Mouse (Mus musculus) small intestine, adult 2 months (tissue): Measurements from ENCODE around the gene Pard3b. TPM values are rescaled to one million over a fixed set of nuclear protein-coding genes. Genes with fewer than 3 reads are reported as not detected.

Source experiments
- H3K27ac ChIP-seq: fragments of 200-500 bp; 2 replicates; pipeline ENCODE4 v1.5.1; 2012; ENCODE audit warnings: low read depth, low read length, control low read depth, inconsistent platforms; ENCODE audit not compliant: insufficient read depth
- H3K27me3 ChIP-seq: fragments of 200-500 bp; 2 replicates; pipeline ENCODE4 v1.6.1; 2012; ENCODE audit warnings: mild to moderate bottlenecking, moderate library complexity, low read length, inconsistent platforms; ENCODE audit not compliant: control insufficient read depth, insufficient read depth
- H3K36me3 ChIP-seq: fragments of 200-500 bp; 2 replicates; pipeline ENCODE4 v1.6.1; 2012; ENCODE audit warnings: mild to moderate bottlenecking, low read length, control low read depth, inconsistent platforms; ENCODE audit not compliant: control insufficient read depth, insufficient read depth
- H3K4me1 ChIP-seq: fragments of 200-500 bp; 2 replicates; pipeline ENCODE4 v1.6.1; 2012; ENCODE audit warnings: low read length, inconsistent platforms, mixed read lengths; ENCODE audit not compliant: control insufficient read depth, insufficient read depth, insufficient read length
- H3K4me3 ChIP-seq: fragments of 200-500 bp; 2 replicates; pipeline ENCODE4 v1.5.1; 2012; ENCODE audit warnings: low read depth, mild to moderate bottlenecking, control low read depth, inconsistent platforms, low read length, moderate library complexity
- CTCF ChIP-seq: fragments of 200-500 bp; IDR thresholded peaks from 2 replicates; pipeline ENCODE4 v1.5.1; 2012; ENCODE audit warnings: low read depth, mild to moderate bottlenecking, control low read depth, inconsistent platforms, low read length, moderate library complexity, mixed read lengths; ENCODE audit not compliant: insufficient replicate concordance, insufficient read length; ENCODE audit errors: extremely low read depth
- POLR2A ChIP-seq: fragments of 200-500 bp; IDR thresholded peaks from 2 replicates; pipeline ENCODE4 v1.6.1; 2012; ENCODE audit warnings: low read depth, mild to moderate bottlenecking, control low read depth, inconsistent platforms, low read length, moderate library complexity
- WGBS: fragments of 180-500 bp; shearing (Covaris S2); methylation state at CpG from one replicate; pipeline ENCODE4 v1.1.7; 2018; 5-methylcytosine and 5-hydroxymethylcytosine counted together
- polyA plus RNA-seq: library from polyadenylated mRNA; depleted of rRNA; stranded (reverse); fragments of >200 nt; gene quantifications from 2 replicates; pipeline ENCODE4 v1.2.3, GENCODE M21; 2012

Pard3b gene
- polyA plus RNA-seq, 1 experiment, result 7.2 TPM

- no peaks in the 10 kb centered on the region for H3K36me3 ChIP-seq
- H3K4me1 ChIP-seq, result peaks cover 4% of the 10 kb centered on the region; the same call in 1 of the 2 replicates
- no peaks in the 10 kb centered on the region for H3K27me3 ChIP-seq
- H3K4me3 ChIP-seq, result no peak overlapping the region
- 57% methylated on average over 3 of the region's 3 CpGs for WGBS
- TF ChIP-seq POLR2A (no peak), CTCF (no peak)
- H3K27ac ChIP-seq, result no peak overlapping the region
Observed at GRCm38 (mm10) chr1:61645062-61645461, 6.4 kb downstream of the Pard3b start.

GRCm38 (mm10) chr1:61649964-61650363 lies 11.3 kb downstream of the Pard3b start:
- Histone ChIP-seq H3K4me1 (peaks cover 13% of the 10 kb centered on the region), H3K27me3 (no peaks in the 10 kb centered on the region), H3K27ac (no peak overlapping the region), H3K4me3 (no peak overlapping the region), H3K36me3 (no peaks in the 10 kb centered on the region)
- no peak for TF ChIP-seq CTCF
- no peak for TF ChIP-seq POLR2A

GRCm38 (mm10) chr1:61651454-61652271 lies 13.0 kb downstream of the Pard3b start:
- TF ChIP-seq POLR2A, result no peak
- no peak for TF ChIP-seq CTCF
- H3K4me3 ChIP-seq, result no peak overlapping the region
- peaks cover 9% of the 10 kb centered on the region for H3K4me1 ChIP-seq
- H3K27me3 ChIP-seq, result no peaks in the 10 kb centered on the region
- H3K27ac ChIP-seq, result peak overlapping the region; percentile 63
- 14% methylated on average over 1 of the region's 1 CpGs for WGBS
- H3K36me3 ChIP-seq, result no peaks in the 10 kb centered on the region

GRCm38 (mm10) chr1:61657760-61658159 lies 19.1 kb downstream of the Pard3b start:
- H3K4me1 ChIP-seq, result peaks cover 10% of the 10 kb centered on the region; the same call in 1 of the 2 replicates
- no peaks in the 10 kb centered on the region for H3K36me3 ChIP-seq
- no peak overlapping the region for H3K27ac ChIP-seq
- 36% methylated on average over 3 of the region's 3 CpGs for WGBS
- no peak overlapping the region for H3K4me3 ChIP-seq
- TF ChIP-seq POLR2A (no peak), CTCF (no peak)
- H3K27me3 ChIP-seq, result no peaks in the 10 kb centered on the region

- no peak overlapping the region for H3K4me3 ChIP-seq
- H3K36me3 ChIP-seq, result no peaks in the 10 kb centered on the region
- WGBS, result 95% methylated on average over 3 of the region's 3 CpGs
- no peaks in the 10 kb centered on the region for H3K27me3 ChIP-seq
- no peak overlapping the region for H3K27ac ChIP-seq
- TF ChIP-seq CTCF (no peak), POLR2A (no peak)
- peaks cover 10% of the 10 kb centered on the region; the same call in 1 of the 2 replicates for H3K4me1 ChIP-seq
Observed at GRCm38 (mm10) chr1:61659931-61660330, 21.3 kb downstream of the Pard3b start.

- TF ChIP-seq CTCF (no peak), POLR2A (no peak)
- H3K4me3 ChIP-seq, result no peak overlapping the region
- WGBS, result 75% methylated on average over 8 of the region's 8 CpGs
Observed at GRCm38 (mm10) chr1:61685221-61685814, 46.7 kb downstream of the Pard3b start.

GRCm38 (mm10) chr1:61685921-61686320 lies 47.3 kb downstream of the Pard3b start:
- no peak for TF ChIP-seq POLR2A
- no peak for TF ChIP-seq CTCF
- no peak overlapping the region for H3K27ac ChIP-seq
- H3K27me3 ChIP-seq, result no peaks in the 10 kb centered on the region
- no peaks in the 10 kb centered on the region for H3K36me3 ChIP-seq
- no peak overlapping the region for H3K4me3 ChIP-seq
- WGBS, result 95% methylated on average over 1 of the region's 1 CpGs
- H3K4me1 ChIP-seq, result peaks cover 12% of the 10 kb centered on the region; the same call in 1 of the 2 replicates

More at GRCm38 (mm10) chr1:61685221-61685814, 46.7 kb downstream of the Pard3b start:
- Histone ChIP-seq H3K4me1 (peaks cover 12% of the 10 kb centered on the region; the same call in 1 of the 2 replicates), H3K27ac (no peak overlapping the region), H3K27me3 (no peaks in the 10 kb centered on the region), H3K36me3 (no peaks in the 10 kb centered on the region)

GRCm38 (mm10) chr1:61688301-61688700 lies 49.7 kb downstream of the Pard3b start:
- no peaks in the 10 kb centered on the region for H3K36me3 ChIP-seq
- peaks cover 10% of the 10 kb centered on the region; the same call in 1 of the 2 replicates for H3K4me1 ChIP-seq
- TF ChIP-seq CTCF, result no peak
- no peak for TF ChIP-seq POLR2A
- no peak overlapping the region for H3K4me3 ChIP-seq
- H3K27me3 ChIP-seq, result no peaks in the 10 kb centered on the region
- H3K27ac ChIP-seq, result no peak overlapping the region
- WGBS, result 94% methylated on average over 3 of the region's 3 CpGs
